Mouse (Mus musculus): ENCODE results near the gene Pld2.
"Not testable (repeated sequence)": the region's sequence is repeated elsewhere in the genome, so short reads cannot be mapped to it uniquely, and the experiment has no call there.

Gene Pld2

DNA sequence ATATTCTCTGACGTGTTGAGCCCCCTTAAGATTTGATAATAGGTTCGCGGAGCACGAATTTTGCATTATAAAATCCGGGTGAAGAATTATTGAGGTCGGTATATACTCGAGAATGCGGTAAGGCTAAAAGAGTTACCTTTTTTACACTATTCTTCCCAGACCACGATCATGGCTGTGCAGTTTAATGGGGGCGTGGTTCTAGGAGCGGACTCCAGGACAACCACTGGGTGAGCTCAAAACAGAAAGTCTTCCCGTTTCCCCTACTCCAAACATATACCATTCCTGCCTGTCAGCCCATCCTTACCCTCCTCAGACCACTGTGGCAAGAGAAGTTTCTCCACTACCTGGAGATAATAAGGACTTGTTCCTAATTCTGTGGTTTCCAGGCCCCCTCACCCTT, 14.1 kb upstream of the Pld2 start:
- DNase-seq (ENCODE audit: low read depth, low spot score) = no peak

DNA sequence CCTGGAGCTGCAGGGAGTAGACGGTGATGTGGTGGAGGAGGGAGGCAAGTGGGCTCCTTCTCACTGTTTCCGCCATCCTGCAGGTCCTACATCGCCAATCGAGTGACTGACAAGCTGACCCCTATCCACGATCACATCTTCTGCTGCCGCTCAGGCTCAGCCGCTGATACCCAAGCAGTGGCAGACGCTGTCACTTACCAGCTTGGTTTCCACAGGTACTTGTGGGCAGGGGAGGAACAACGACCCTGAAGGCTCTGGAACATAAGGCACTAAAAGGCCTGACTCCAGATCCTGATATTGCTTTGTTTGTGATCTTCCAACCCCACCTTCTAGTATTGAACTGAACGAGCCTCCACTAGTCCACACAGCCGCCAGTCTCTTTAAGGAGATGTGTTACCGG, 13.7 kb upstream of the Pld2 start:
- DNase-seq (ENCODE audit: low read depth, low spot score) = no peak

DNA sequence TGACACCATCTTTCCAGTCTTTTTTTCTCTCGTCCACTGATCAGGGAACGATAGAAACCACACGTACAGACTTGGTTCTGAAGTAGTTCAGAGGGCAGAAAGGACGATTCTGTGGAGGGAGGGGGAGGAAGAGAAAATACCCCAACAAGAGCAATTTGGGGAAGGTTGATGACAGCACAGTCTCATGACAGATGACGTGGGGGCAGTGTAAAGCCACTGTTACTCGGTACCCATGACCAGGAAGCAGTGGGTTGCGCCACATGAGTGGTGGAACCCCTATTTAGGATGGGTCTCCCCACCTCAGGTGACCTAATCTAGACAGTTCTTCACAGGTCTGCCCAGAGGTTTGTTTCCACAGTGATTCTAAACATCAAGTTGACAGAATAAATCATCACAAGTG, 11.3 kb upstream of the Pld2 start:
- no peak for DNase-seq (ENCODE audit: low read depth, low spot score)

DNA sequence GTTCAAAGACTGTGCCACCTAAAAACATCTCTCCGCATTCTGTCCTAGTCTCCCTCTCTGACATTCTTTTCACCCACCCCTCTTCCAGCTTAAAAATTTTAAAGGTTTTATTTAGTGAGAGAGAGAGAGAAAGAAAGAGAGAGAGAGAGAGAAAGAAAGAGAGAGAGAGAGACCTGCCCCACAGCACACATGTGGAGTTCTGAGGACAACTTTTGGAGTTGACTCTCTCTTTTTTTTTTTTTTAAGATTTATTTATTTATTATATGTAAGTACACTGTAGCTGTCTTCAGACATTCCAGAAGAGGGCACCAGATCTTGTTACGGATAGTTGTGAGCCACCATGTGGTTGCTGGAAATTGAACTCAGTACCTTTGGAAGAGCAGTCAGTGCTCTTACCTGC, 8.8 kb upstream of the Pld2 start:
- not testable (repeated sequence) for DNase-seq (ENCODE audit: low read depth, low spot score)

DNA sequence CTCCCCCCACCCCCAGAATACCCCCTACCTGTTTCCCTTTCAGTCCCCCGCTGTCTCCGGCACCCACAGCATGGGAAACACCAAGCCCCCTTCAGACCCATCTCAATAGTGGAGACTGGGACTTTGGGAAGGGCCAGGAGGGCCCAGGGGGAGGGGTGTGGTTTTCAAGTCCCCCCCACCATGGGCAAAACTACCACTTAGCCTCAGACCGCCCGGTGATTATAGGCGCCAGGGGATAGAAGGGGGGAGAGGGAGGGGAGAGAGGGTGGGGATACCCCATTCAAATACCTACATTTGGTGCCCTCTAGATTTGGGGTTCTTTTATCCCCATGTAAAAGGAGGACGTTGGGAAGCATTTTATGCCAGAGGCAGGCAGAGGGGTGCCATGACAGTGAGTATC, 7.0 kb upstream of the Pld2 start, which contains the start of gene Gm40193:
Gm40193 (minus strand) TSS at position 101 of the 400 bp plus-strand sequence.
- no peak for DNase-seq (ENCODE audit: low read depth, low spot score)

DNA sequence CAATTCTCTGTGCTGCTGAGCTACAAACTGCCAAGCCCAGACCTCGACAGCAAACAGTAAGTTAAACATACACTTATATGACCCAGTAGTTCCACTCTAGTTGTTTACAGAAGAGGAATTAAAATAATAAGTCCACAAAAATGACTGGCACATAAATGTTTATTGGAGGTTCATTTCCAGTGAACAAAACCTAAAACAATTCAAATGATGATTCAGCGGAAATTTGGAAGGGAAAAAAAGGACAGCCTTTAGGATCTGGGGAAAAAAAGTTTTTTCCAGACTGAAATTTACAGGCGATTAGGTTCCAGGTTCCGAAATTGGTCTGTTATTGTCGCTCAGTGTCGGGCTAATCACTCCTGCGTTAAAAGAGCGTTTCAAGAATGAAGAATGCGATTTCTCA, 441 bp upstream of the Pld2 start:
- DNase-seq (ENCODE audit: low read depth, low spot score) = no peak

DNA sequence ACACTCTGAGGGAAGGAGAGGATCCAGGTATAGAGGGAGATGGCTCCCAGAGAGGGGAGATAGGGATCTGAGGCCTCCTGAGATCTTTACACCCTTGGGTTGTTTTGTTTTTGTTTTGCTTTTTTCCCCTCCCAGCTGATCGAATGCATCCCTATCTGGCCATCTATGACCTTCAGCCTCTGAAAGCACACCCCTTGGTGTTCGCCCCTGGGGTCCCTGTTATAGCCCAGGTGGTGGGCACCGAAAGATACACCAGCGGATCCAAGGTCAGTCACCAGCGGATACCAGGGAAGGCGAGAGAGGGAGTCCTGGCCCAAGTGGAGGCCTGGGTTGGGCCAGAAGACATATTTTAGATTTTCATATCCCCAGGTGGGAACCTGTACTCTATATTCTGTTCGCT, 1.1 kb downstream of the Pld2 start:
- DNase-seq (ENCODE audit: low read depth, low spot score) = no peak

DNA sequence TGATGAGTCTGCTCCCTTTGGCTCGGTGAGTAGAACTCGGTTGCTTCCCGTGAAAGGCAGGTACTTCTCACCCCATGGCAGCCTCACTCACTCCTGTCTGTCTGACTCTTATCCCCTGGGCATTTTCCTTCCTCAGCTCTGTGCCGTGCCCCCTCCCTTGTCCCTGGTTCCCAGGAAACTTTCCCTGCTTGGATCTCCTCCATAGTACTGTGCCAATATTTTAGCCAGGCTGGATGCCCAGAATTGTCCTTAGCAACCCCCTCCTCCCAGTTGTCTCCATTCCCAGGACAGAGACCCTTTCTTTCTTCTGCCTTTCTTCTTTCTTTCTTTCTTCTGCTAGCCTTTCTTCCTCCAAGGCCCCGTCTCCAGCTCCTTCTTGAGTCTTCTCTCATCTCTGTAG, 1.6 kb downstream of the Pld2 start:
- DNase-seq (ENCODE audit: low read depth, low spot score) = no peak

DNA sequence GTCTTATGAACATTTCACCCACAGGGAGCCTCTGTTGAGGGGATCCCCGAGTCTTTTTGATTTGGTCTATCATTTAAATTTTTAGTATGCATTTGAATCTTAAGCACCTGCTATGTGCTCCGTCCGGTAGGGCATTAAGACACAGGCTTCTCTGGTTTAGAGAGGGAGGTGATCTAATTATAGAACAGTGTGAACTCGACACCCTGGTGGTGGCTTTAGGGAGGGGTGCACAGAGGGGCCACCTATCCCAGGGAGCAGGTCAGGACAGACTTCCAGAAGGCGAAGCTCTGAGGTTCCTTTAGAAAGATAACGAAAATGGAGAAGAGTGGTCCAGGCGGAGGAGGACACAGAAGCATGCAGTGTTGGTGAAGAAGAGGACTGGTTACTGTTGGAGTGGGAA, 4.6 kb downstream of the Pld2 start:
- peak; percentile 55 for DNase-seq (ENCODE audit: low read depth, low spot score)

DNA sequence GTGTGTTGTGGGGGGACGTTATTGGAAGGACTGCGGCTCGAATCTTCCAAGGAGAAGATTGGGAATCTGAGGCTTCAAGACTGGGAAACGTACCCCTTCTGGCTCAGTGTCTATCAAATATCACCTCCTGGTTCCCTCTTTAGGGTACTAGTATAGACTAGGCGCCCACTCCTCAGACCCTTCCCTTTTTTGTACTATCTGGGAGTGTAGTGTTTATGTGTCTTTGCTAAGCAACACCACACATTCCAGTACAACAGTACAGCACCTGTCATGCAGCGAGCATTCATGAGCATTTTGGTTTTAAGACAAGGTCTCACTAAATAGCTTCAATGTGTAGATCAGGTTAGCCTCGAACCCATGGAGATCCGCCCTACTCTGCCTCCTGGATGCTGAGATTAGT, 11.7 kb downstream of the Pld2 start:
- DNase-seq (ENCODE audit: low read depth, low spot score) = no peak

DNA sequence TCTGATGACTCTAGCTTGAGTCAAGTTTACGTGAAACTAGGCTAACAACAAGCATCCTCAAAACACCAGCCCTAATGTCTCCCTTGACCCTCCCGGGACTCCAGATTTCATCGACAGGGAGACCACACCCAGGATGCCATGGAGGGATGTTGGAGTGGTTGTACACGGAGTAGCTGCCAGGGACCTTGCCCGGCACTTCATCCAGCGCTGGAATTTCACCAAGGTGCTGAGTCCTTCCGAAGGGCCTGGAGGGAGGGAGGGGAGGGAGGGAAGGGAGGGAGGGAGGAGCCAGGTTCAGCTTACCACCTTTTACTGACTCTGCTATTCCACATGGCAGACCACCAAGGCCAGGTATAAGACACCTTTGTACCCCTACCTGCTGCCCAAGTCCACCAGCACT, 14.1 kb downstream of the Pld2 start:
- DNase-seq (ENCODE audit: low read depth, low spot score) = no peak

DNA sequence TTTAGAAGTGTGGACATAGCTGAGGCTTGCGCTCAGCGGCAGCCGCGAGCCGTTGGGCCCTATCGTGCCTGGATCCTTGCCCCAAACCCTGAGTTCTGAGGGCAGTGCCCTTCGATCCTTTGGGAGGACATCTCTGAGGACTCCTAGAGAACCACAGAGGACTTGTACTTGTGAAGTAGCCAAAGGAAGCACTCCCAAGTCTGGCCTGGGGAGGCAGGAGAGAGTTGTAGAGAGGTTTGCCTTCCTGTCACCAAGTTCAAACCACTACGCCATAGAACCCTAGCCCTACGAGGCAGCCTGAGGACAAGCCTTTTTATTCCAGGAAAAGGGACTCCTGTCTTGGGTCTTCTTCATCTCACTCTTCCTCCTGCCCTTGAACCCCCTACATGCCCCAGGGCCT, 17.7 kb downstream of the Pld2 start:
- no peak for DNase-seq (ENCODE audit: low read depth, low spot score)

DNA sequence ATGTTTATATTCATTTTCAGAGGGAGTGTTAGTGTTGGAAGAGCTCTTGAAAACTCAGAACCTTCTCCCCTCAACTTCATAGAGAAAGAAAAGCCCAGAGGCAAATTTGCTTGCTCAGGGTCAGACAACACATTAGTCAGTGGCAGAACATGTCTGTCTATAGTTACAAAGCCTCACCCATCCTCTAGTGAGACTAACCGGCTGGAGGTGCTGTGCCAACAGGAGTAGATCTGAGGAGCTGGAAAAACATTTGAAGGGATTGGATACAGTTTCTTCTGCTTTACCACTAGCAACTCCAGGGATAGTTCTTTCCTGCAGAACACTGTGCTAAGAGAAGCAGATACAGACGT, 22.0 kb downstream of the Pld2 start:
- DNase-seq (ENCODE audit: low read depth, low spot score) = no peak

DNA sequence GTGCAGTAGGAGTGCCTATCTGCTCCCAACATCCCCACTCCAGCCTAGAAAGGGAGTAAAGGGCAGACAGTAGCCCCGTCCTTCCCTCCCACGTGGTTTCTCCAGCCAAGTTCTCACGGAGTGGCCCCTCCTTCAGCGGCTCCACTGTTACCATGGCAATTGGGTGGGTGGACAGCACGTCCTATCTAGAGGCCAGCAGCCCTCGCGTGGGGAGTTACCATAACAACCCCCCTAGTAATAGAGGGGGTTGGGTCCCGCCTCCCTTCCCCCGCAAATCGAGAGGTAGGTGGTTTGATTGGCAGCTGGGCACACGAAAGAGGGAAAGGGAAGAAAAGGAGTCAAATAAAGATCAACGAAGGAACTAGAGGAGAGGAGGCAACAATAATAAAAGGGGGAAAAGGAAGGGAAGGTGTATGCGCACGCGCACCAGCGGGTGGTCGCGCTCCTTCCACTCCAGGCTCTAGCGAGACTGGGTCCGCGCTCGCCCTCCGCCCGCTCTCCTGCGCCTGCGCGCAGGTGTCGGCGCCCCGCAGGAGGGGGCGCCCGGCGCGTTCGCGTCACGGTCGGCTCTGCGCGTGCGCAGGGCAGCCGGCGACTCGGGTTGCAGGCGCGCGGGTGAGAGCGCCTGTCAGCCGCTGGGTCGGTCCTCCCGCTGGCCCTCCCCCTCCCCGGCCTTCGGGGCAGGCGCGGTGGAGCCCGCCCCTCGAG, 22.6 kb downstream of the Pld2 start, which contains the start of gene Mink1:
Mink1 (plus strand) TSS at position 595 of the 708 bp plus-strand sequence.
- peak; percentile 91 for DNase-seq (ENCODE audit: low read depth, low spot score)

DNA sequence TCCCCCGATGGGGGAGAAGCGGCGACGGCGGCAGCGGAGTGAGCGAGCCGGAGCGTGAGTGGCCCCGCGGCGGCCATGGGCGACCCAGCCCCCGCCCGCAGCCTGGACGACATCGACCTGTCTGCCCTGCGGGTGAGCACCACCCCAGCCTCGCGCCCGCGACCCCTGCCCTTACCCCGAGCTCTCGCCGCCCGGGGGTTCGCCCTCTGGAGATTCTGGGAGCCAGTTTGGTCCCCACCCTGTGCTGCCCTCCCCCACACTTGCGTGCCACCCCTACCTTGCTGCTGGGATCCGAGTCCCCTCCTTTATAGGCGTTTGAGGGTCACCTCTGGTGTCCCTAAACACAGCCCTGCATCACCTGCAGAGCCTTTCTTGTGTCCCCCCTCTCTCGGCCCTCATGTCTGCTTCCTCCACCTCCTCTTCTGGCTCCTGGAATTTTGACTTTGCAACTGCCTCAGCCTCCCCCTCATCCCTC, 23.2 kb downstream of the Pld2 start:
- DNase-seq (ENCODE audit: low read depth, low spot score) = no peak

DNA sequence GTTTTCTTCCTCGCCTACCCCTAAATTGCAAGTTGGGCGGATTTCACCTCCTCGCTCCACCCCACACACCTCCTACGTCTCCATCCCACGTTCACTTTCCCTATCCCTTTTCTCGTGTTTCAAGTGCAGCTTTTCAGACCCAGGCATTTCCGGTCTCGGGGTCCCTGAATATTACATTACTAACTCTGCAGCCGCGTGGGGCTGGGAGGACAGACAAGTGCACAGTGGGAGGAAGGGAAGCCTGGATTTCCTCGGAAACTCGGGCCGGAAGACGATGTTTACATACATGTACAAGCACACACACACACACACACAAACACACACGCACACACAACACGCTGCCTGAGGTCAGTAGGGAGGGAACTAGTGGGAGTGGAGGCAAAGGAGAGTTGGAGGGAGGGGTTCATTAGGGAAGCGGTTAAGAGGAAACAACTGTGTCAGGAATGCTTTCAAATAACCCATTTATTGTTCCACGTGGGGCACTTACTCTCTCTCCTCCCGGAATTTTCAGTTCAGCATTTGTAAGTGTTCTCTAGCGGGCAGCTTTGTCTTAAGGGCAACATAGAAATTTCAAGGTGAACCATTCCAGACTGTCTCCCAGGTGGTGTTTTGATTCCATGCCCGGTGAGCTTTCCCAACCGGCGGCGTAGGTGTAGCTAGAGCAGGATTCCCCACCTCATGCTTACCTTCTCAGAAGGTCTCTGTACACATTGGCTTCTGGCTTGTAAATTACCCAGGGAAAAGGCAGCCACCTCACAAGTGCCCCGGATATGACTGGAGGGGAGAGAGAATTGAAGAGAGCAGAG, 23.8 kb downstream of the Pld2 start:
- no peak for DNase-seq (ENCODE audit: low read depth, low spot score)

DNA sequence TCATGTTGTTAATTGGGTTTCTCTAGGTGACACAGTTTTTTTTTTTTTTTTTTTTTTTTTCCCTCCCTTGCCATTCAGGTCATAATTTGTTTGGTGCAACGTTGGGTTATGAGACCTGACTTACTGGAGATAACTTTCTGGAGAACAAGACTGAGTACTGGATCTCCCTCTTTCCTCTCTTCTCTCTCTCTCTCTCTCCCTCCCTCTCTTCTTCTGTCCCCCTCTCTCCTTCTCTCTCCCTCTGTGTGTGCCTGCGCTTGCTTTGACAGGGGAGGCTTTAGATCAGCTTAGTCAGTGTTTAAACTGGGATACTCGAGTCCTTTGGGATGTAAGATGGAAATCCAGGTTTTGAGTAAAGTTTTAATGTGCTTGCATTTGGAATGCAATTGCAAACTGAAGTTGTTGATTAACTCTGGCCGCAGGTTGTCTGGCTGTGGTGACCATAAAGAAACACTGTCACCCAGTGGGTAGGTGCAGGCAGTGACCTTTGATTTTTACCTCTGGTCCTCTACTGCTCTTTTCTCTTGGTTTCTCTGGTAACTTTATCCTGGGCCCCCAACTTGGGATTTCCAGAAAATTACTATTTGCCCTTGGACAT, 24.5 kb downstream of the Pld2 start:
- no peak for DNase-seq (ENCODE audit: low read depth, low spot score)

DNA sequence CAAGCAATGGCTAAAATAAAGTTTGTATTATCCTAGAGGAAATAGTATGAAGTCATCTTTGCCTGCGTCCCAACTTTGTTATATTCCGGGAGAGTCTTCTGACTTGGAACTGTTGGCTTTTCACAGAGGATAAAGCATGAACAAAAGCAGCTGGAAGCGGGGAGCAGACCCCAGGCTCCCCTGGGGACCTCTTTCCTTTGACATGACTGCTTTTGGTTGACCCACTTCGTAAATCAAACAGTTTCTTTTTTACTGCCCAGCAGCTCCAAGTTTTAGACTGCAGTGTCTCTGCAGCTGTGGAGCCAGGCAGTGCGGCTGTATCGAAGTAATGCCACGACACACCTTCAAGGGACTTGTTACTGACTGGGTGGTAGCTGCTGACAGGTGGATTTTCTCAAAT, 26.7 kb downstream of the Pld2 start:
- DNase-seq (ENCODE audit: low read depth, low spot score) = no peak

DNA sequence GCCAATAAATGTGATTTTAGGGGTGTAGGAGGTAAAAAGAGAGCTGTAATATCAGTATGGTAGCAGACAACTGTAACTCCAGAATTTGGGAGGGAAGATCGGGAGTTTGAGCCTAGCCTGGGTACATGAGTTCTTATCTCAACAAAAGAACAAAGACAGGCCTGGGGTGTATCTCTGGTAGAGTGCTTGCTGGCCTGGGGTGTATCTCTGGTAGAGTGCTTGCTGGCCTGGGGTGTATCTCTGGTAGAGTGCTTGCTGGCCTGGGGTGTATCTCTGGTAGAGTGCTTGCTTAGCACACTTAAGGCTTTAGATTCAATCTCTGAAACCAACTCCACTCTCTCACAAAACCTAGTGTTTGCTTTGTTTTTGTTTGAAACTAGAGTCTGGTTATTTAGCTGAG, 30.8 kb downstream of the Pld2 start:
- not testable (repeated sequence) for DNase-seq (ENCODE audit: low read depth, low spot score)

DNA sequence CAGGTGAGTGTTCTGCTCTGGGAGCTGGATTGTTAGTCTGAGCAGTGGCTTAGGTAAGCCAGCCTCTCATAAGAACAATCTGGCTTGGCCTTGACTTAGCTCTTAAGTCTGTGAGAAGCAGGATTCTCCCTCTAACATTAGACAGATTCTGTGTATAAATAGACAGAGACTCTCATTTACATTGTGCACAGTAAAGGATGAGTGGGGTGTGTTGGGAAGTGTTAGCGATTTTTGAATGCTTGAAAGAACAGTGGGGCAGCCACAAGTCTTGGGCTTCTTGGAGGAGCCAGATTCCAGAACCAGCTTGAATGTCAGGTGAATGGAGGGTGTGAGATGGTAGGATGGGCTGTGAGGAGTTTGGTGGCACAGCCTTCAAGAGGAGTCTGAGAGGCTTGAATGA, 31.8 kb downstream of the Pld2 start:
- no peak for DNase-seq (ENCODE audit: low read depth, low spot score)

DNA sequence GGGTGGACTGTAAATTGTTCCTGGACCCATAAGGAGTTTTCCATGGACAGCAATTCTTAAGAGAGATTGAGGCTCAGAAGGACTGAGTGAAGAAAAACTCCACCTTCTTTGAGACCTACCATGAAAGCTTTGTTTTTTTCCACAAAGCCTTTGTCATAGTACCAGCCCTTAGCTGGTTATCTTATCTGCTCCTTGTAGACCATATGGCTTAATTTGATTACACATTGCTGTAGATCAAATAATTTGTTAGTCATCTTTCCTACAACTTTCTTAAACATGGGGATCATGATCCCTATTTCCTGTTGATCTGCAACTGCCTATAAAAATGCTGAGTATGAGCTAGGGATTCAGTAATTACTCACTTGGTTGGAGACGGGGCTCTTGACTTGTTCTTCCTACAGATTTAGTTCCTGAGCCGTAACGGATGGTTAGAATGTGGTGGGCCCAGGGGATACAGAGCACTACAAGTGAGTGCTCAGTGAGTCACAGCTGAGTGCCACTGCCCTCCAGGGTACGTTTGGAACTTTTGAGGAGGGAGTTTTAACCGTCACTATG, 32.6 kb downstream of the Pld2 start:
- DNase-seq (ENCODE audit: low read depth, low spot score) = no peak

DNA sequence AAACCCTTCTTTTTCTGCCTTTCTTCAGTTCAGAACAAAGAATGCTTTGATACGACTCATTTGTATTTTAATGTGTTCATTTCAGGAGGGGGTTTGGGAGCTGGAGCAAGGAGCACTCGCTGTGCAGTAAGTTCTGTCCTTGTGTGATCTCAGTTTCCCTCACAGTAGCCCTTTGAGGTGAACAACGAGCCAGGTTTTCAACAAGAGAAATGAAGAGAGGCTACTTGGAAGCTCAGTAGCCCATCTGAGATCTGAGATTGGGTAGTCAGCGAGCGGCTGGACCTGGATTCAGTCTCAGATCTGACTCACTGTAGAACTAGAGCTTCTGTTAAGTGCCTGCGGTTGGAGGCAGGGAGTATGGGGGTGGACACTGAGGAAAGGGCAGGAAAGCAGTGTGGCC, 34.0 kb downstream of the Pld2 start:
- no peak for DNase-seq (ENCODE audit: low read depth, low spot score)

Measured in skeletal muscle tissue, adult 2 months (tissue).